Mouse (Mus musculus) CD4-positive naive resting alpha-beta T cell, adult 57 days (primary cell): ENCODE results near the gene Kndc1. TPM values are rescaled to one million over a fixed set of nuclear protein-coding genes. Genes with fewer than 3 reads are reported as not detected.

ENCODE experiments used
- total RNA-seq: library from RNA; stranded (reverse); gene quantifications from one replicate; pipeline ENCODE4 v1.2.4, GENCODE M21; 2023

The Kndc1 gene
- not detected for total RNA-seq

GRCm38 (mm10) chr7:139894655-139895557 is at the start of gene Kndc1:
Gene Kndc1, plus strand, starts transcription at chr7:139894696.

GRCm38 (mm10) chr7:139943674-139944281 is 49.3 kb downstream of the Kndc1 start, which contains the start of gene Utf1:
Gene Utf1, plus strand, starts transcription at chr7:139943789.

DNA sequence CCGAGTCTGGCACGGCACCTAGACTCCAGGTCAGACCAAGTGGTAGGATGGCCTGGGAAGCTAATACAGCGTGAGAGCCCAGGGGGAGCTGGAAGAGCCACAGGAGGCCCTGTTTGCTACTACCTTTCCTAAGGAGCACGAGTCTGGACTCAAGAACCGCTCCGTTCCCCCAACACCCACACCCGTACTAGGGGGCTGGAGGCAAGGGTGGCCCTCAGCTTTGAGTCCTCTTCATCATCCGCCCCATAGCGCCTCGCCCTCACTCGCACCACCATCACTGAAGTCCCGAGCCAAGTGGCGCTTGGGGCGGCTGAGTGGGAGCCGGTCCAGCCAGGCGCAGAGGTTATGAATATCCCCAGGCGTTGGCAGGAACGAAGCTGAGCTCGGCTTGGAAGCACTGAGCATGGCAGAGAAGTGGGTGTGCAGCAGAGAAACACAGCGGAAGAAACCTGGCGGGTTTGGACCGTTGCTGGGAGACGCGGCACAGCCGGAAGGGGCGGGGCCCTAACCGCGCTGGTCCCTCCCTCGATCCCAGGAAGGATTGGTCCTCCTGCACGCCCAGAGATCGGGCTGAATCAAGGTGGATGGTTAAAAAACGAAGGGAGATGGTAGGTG is 83.9 kb downstream of the Kndc1 start, which contains the start of gene 6430531B16Rik:
Gene 6430531B16Rik, minus strand, starts transcription at position 478 of the 615 bp plus-strand sequence.

Other genes starting within 250 kb of the Kndc1 start
- 0.30 TPM for gene Cfap46, start 210.9 kb upstream of the Kndc1 start, total RNA-seq
- gene Adgra1, start 60.5 kb upstream of the Kndc1 start, total RNA-seq, result not detected
- gene Utf1, start 49.1 kb downstream of the Kndc1 start, total RNA-seq, result 0.47 TPM
- gene 6430531B16Rik, start 84.1 kb downstream of the Kndc1 start, total RNA-seq, result not detected
- gene Adam8, start 97.9 kb downstream of the Kndc1 start, total RNA-seq, result 4.3 TPM
- gene Zfp511, start 141.7 kb downstream of the Kndc1 start, total RNA-seq, result 39.9 TPM
- gene Tubgcp2, start 142.0 kb downstream of the Kndc1 start, total RNA-seq, result 38.8 TPM
- not detected for gene Msx3, start 154.4 kb downstream of the Kndc1 start, total RNA-seq
- gene Caly, start 187.9 kb downstream of the Kndc1 start, total RNA-seq, result not detected
- not detected for gene Prap1, start 198.7 kb downstream of the Kndc1 start, total RNA-seq
- gene Fuom, start 207.7 kb downstream of the Kndc1 start, total RNA-seq, result 11.0 TPM
- gene Paox, start 221.1 kb downstream of the Kndc1 start, total RNA-seq, result 5.1 TPM
- 31.3 TPM for gene Echs1, start 221.8 kb downstream of the Kndc1 start, total RNA-seq
- 16.0 TPM for gene Mtg1, start 242.9 kb downstream of the Kndc1 start, total RNA-seq